Mouse (Mus musculus) cerebellum, adult 9-11 months (tissue): ENCODE data around the gene Runx2.

Experiments used
- DNase-seq: peaks from one replicate; pipeline ENCODE4 v3.0.0; 2022

Runx2 gene

DNA sequence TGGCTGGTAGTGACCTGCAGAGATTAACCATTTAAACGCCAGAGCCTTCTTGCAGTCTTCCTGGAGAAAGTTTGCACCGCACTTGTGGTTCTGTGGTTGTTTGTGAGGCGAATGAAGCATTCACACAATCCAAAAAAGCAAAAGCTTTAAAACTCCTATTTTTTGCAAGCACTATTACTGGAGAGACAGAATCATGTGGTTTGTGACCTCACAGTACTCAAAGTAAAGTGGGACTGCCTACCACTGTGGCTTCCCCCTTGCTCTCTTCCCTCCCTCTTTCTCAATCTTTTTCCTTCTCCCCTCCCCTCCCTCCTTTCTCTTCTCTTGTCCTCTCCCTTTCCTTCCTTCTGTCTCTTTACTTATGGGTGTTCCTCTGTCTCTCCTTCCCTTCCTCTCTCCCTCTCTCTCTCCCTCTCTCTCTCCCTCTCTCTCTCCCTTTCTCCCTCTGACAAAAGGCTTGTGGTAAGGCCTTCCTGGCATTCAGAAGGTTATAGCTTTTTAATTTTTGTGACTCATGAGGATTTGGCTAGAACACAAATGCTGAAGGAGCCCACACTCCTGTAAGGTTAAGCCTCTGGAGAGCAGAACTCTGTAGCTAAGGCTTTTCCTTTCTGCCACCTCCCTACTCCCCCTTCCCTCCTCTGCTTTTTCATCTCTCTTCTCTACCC is at the start of gene Runx2:
Runx2 (minus strand) TSS at position 290 of the 668 bp plus-strand sequence.
- DNase-seq, result no peak

DNA sequence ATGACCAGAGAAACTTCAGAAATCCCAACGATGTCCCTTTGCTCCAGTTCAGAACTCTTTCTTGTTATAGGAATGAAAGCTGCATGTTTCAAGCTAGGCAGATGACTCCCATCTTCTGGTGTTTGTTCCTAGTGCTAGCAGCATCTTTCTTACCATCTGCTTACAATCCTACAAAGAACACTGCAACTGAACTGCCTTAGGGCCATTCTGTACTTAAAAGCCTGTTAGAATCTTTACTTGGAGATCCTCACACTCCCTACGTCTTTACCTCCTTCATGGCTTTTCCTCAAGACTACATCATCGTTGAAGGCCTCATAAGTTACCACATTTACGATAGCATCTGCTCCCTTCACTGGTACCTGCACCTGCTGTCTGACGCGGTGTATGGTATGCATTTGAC is 48.6 kb upstream of the Runx2 start:
- DNase-seq, result no peak

DNA sequence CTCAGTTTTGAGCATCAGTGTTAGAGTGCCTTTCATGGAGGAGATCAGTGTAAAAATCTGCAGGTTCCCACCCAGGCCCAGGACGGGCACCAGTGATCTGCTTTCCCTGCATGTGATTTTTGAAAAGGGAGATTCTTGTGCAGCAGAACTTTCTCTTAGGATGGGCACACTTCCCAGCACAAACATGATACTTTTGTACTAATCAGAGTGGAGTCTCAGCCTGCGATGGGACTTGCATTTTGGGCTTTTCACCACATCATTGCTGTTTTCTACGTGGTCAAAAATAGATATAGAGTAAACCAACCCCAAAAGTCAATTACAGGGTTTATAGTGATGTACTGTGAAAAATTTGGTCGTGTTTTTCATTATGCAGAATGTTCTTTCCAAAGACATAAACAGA is 27.6 kb upstream of the Runx2 start:
- DNase-seq, result no peak

- DNase-seq, result no peak
Measured at GRCm38 (mm10) chr17:44831201-44831600, 16.6 kb upstream of the Runx2 start.

- no peak for DNase-seq
Measured at GRCm38 (mm10) chr17:44829587-44829986, 15.0 kb upstream of the Runx2 start.

DNA sequence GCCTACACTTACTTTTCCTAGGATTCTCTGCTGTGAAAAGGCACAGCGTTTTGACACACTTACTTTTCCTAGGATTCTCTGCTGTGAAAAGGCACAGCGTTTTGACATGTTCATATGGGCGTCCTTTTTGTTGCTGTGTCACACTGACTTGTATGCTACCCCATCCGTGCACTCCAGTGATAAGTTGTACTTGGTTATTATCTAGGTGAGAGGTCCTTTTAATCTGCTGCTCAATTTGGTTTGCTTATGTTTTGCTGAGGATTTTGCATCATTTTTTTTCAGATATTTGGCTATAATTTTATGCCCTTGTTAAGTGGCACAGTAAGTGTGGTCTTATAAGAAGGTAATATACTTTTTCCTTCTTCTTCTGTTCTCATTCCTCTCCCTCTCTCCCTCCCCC is 13.4 kb upstream of the Runx2 start:
- DNase-seq, result no peak

DNA sequence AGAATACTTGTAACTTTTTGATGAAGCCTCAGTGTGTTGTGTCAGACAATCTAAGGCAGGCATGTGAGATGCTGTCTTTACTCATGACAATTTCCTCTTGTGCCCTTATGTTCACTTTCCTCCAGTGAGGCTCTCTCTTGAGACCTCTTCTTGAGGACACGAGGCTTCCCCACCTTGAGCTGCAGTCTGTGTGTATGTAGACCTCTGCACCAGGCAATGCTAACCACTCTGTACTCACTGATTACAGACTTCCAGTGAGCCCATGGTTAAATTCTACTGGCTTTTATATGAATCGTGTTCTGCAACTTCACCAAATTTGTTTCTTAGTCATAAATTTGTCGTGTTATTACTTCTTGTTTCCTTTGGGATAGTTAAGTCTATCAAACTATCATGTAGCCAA is 12.5 kb upstream of the Runx2 start:
- no peak for DNase-seq

DNA sequence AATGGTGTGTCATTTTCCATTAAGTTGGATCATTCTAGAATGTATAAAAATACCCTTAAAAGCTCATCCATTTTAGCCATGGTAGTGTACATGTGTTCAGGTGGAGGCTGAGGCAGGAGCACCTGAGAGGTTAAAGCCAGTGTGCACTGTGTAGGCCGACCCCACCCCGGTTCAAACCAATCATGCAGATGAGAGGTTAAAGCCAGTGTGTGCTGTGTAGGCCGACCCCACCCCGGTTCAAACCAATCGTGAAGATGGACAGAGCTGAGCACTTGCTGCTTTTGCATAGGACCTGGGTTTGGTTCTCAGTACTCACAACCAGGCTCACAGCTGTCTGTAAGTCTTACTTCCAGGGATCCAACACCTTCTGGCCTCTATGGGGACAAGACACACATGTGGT is 7.3 kb upstream of the Runx2 start:
- DNase-seq, result no peak

- no peak for DNase-seq
Measured at GRCm38 (mm10) chr17:44819816-44820215, 5.2 kb upstream of the Runx2 start.

GRCm38 (mm10) chr17:44818825-44819224 is 4.2 kb upstream of the Runx2 start:
- no peak for DNase-seq

- DNase-seq, result no peak
Measured at GRCm38 (mm10) chr17:44807031-44807430, 7.6 kb downstream of the Runx2 start.

- no peak for DNase-seq
Measured at GRCm38 (mm10) chr17:44797331-44797730, 17.3 kb downstream of the Runx2 start.

DNA sequence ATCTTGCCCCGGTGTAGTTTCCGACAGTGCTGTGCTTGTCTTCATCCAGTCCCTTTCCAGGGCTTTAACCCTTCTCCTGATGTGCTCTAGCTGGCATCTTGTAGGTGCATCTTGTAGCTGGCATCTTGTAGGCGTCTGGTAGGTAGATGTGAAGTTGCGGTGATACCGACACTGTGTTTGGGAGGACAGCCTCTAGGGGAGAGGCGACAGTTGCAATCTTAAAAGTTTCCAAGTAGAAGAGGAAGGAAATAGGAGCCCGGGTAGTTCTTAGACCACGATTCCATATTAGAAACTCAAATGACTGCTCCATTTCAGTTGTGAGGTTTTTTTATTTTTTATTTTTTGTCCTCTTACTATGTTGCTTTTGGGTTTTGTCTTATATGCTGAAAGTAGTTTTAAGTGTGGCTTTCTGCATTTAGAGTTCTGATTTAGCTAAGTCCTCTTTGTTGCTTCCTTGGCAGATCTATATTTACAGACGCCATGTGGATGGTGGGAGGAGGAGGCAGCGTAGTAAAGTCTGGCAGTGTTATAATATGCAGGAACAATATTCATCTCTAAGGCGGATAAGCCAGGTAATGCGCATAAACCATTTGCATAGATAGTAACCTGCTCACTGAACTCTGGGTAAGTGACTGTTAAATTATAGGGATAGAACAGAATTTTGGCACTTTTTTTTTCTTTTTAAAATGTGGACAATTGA is 22.2 kb downstream of the Runx2 start:
- DNase-seq, result no peak

GRCm38 (mm10) chr17:44788982-44789747 is 25.4 kb downstream of the Runx2 start:
- DNase-seq, result no peak

GRCm38 (mm10) chr17:44783143-44783542 is 31.5 kb downstream of the Runx2 start:
- no peak for DNase-seq

GRCm38 (mm10) chr17:44782366-44782765 is 32.2 kb downstream of the Runx2 start:
- no peak for DNase-seq

DNA sequence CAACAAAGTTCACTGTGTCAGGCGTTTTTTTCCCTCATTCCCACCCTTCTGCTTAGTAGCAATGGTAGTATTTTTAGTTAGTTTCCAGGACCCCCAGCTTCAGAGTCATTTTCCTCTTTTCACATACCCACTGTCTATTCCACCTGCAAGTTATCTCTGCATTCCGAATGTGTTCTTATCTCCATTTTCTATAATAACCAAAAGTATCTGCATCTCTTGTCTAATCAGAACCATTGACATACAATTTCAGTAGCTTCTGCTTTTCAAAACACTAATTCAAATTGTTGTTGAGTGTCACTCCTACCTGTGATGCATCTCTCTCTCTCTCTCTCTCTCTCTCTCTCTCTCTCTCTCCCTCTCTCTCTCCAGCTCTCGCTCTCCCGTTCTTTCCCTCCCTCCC is 34.2 kb downstream of the Runx2 start:
- no peak for DNase-seq

DNA sequence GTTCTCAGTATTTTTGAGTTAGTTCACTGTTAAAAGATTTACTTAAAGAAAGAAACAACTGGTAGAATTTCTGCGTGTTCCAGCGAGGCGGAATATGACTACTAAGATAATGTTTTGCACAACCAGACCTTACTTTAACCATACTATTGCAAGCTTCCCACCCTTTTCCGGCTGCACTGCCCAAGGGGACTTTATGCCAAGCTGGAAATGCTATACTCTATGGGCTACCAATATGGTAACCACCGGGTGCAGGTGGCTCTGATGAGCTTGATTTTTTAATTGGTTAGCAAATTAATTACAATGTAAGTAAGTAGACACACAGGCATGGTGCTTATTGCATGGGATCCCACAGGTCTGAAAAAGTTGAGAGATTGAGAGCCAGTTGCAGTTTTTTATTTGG is 36.5 kb downstream of the Runx2 start:
- no peak for DNase-seq

GRCm38 (mm10) chr17:44777337-44777804 is 37.2 kb downstream of the Runx2 start:
- peak; percentile 79 for DNase-seq

- DNase-seq, result peak; percentile 96
Measured at GRCm38 (mm10) chr17:44776738-44777270, 37.8 kb downstream of the Runx2 start, which contains the start of gene Supt3. Gene Supt3 (plus strand): TSS chr17:44777152.

DNA sequence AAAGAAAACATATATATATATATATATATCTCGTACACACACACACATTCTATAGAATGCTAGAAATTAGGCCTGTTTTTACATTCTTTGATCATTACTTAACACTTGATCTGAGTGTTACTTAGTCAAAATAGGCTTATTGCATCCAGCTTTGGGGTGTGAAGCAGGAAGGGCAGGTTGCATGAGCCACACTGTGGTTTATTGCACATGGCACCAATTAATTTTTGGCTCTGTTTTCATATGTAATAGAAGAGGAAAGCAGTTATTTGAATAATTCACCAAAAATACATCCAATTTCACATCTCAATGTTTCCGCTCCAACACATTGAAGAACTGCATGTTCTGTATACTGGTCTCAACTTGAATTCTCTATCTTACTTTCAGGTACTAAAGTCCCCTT is 42.0 kb downstream of the Runx2 start:
- no peak for DNase-seq

GRCm38 (mm10) chr17:44770871-44771270 is 43.7 kb downstream of the Runx2 start:
- DNase-seq, result no peak

GRCm38 (mm10) chr17:44768522-44768921 is 46.1 kb downstream of the Runx2 start:
- DNase-seq, result no peak
